8 mouse cellular contexts compared by ENCODE assay signal in the genomic region with DNA sequence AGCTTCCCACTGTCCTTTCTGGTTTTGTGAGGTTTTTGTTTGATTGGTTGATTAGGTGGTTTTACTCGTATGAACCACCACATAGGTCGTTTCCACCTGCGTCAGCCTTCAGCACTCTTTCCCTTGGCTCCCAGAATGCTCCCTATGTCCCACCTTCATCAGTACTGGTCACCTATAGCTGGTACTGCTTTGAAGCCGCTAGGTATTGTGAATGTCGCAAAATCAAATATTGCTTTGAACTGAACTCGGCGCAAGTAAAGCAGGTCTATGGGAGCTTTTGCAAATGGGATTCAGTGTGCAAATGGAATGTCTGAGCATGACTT. TPM values are rescaled to one million over a fixed set of nuclear protein-coding genes. Genes with fewer than 3 reads are reported as not detected.
DNase-seq lines count a peak whose midpoint lies in the region; ATAC-seq and TF ChIP-seq lines count a peak whose summit lies in the region.

No protein-coding gene starts in this region.

- H3K9me3 ChIP-seq in E14TG2a.4 (ENCODE audit: low read length): no peaks in the 10 kb centered on the region
- no peaks in the 10 kb centered on the region for H3K9me3 ChIP-seq in forebrain, embryonic 15.5 days
- H3K9me3 ChIP-seq in liver, embryonic 16.5 days (replicated peaks; ENCODE audit: control insufficient read depth, low read length): no peaks in the 10 kb centered on the region

- peaks cover 18% of the 10 kb centered on the region for H3K4me1 ChIP-seq in E14TG2a.4 (replicated peaks; ENCODE audit: low read depth, low read length)
- peaks cover 20% of the 10 kb centered on the region for H3K4me1 ChIP-seq in forebrain, embryonic 15.5 days
- peaks cover 30% of the 10 kb centered on the region for H3K4me1 ChIP-seq in liver, embryonic 16.5 days (ENCODE audit: control insufficient read depth, low read depth, low read length)

- H3K4me2 ChIP-seq in forebrain, embryonic 15.5 days (replicated peaks): peak overlapping the region; percentile 87
- peak overlapping the region; percentile 99 for H3K4me2 ChIP-seq in liver, embryonic 16.5 days (ENCODE audit: low read depth, low read length)

- H3K4me3 ChIP-seq in gastrocnemius, adult 2 months: peak overlapping the region; percentile 90
- H3K4me3 ChIP-seq in E14TG2a.4 (replicated peaks; ENCODE audit: low read length): peak overlapping the region; percentile 88
- H3K4me3 ChIP-seq in forebrain, embryonic 15.5 days: peak overlapping the region; percentile 54
- H3K4me3 ChIP-seq in liver, embryonic 16.5 days (ENCODE audit: low read depth, low read length): peak overlapping the region; percentile 82

- peak overlapping the region; percentile 96 for H3K27ac ChIP-seq in gastrocnemius, adult 2 months
- peak overlapping the region; percentile 82 for H3K27ac ChIP-seq in forebrain, embryonic 15.5 days (replicated peaks)
- peak overlapping the region; percentile 91 for H3K27ac ChIP-seq in liver, embryonic 16.5 days (ENCODE audit: low read length)

- ATAC-seq in forebrain, embryonic 15.5 days (replicated peaks): peak; percentile 14; the same call in 1 of the 2 replicates
- ATAC-seq in liver, embryonic 16.5 days (ENCODE audit: low read depth): 0 out of 2 replicates have a peak, but pooled peaks have one; percentile 0

- H3K9ac ChIP-seq in forebrain, embryonic 15.5 days (replicated peaks): peak overlapping the region; percentile 78
- peak overlapping the region; percentile 89 for H3K9ac ChIP-seq in liver, embryonic 16.5 days (ENCODE audit: low read depth, low read length)

- no peak for DNase-seq in gastrocnemius, adult 2 months
- DNase-seq in gastrocnemius, adult 18-20 months (ENCODE audit: low spot score): no peak
- no peak for DNase-seq in Muller cell, postnatal 12 days (ENCODE audit: inconsistent ontology term)
- no peak for DNase-seq in T-cell, adult 2 months (ENCODE audit: low spot score)
- DNase-seq in left cerebral cortex, postnatal 25 days (ENCODE audit: low spot score in 2 of 2): no peak

- 19% methylated on average over 7 of the region's 7 CpGs for WGBS in forebrain, embryonic 15.5 days
- WGBS in liver, embryonic 16.5 days (ENCODE audit: insufficient replicate concordance): 11% methylated on average over 7 of the region's 7 CpGs

- no peak for TF ChIP-seq CTCF in gastrocnemius, adult 2 months (IDR thresholded peaks at IDR 0.05)
- no peak for TF ChIP-seq CTCF in E14TG2a.4 (conservative IDR thresholded peaks at IDR 0.05; ENCODE audit: low read length)

- H3K27me3 ChIP-seq in E14TG2a.4 (ENCODE audit: insufficient read depth, low read length): peaks cover 39% of the 10 kb centered on the region
- no peaks in the 10 kb centered on the region for H3K27me3 ChIP-seq in forebrain, embryonic 15.5 days
- no peaks in the 10 kb centered on the region for H3K27me3 ChIP-seq in liver, embryonic 16.5 days (ENCODE audit: control insufficient read depth, insufficient read depth, low read depth, low read length)

- intact Hi-C loops in gastrocnemius, adult 2 months (cut with DNase I): no loop called here
- intact Hi-C loops in left cerebral cortex, postnatal 25 days (cut with DNase I): loop anchor here (10.0 kb wide), 1 partner anchor 330 kb away; the partner anchor contains the start of gene Ilvbl

- no peaks in the 10 kb centered on the region for H3K36me3 ChIP-seq in E14TG2a.4 (ENCODE audit: insufficient read depth, low read length)
- H3K36me3 ChIP-seq in forebrain, embryonic 15.5 days: no peaks in the 10 kb centered on the region
- H3K36me3 ChIP-seq in liver, embryonic 16.5 days (ENCODE audit: control insufficient read depth, insufficient read depth): no peaks in the 10 kb centered on the region

RNA-seq across cellular contexts. Expression of gene Trappc10, which starts 0.7 kb away (rescaled TPM):
- total RNA-seq in gastrocnemius, adult 2 months (2021): 10 to 100 TPM; 37.9 to 40.1 TPM
- total RNA-seq in gastrocnemius, adult 18-20 months (2021): 10 to 100 TPM; 37.9 to 41.4 TPM
- polyA plus RNA-seq in forebrain, embryonic 15.5 days (2015; fragmentation: Nextera tagmentation; extraction: Ambion mirVana): 27.2 and 27.5 TPM in 2 replicates
- 4.3 and 5.9 TPM in 2 replicates for polyA plus RNA-seq in liver, embryonic 16.5 days (2015; fragmentation: Nextera tagmentation; extraction: Ambion mirVana)
- 10 to 100 TPM; 81.1 to 87.2 TPM for total RNA-seq in left cerebral cortex, postnatal 25 days (2021)
